Comparison of ENCODE assay signal across 8 mouse cellular contexts in the genomic region with DNA sequence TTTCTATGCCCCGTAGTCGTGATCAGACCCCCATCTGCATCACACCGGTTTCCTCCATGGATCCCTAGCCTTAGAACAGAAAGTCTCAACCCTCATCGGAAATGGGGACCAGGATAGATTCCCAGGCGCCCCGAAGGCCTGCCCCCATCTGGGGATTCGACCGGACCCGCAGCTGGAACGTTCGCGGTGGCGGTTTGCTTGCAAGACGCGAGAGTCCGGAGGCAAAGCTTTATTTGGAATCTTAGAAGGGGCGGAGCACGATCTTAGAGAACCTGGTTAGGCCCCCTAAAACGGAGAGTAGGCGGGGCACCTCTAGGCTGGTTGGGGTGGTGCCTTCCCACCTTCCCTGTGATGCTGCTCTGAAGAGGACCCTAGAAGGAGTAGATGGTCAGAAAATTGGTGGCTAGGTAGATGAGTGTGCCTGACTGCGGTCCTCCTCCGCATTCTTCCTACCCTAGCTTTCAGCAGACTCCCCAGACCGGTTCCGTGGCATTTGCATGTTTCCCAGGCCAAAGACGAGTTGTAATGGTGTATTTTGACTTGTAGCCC. TPM values are rescaled to one million over a fixed set of nuclear protein-coding genes. Genes with fewer than 3 reads are reported as not detected.
DNase-seq lines count a peak whose midpoint lies in the region; ATAC-seq and TF ChIP-seq lines count a peak whose summit lies in the region.

No protein-coding gene starts in this region.

- H3K9ac ChIP-seq in embryonic facial prominence, embryonic 11.5 days (replicated peaks; ENCODE audit: low read length) = peak overlapping the region; percentile 58

- peak overlapping the region; percentile 66; the same call in 1 of the 2 replicates for H3K4me3 ChIP-seq in spleen, adult 2 months (ENCODE audit: extremely low read depth, insufficient read depth, insufficient read length)
- H3K4me3 ChIP-seq in embryonic facial prominence, embryonic 11.5 days (ENCODE audit: low read depth, low read length) = peak overlapping the region; percentile 58
- peak overlapping the region; percentile 96 for H3K4me3 ChIP-seq in megakaryocyte, embryonic 14.5 days (replicated peaks)

- TF ChIP-seq POLR2A in spleen, adult 2 months (IDR thresholded peaks at IDR 0.05; ENCODE audit: low read depth, low read length) = no peak

- no peak overlapping the region for H3K27ac ChIP-seq in spleen, adult 2 months (ENCODE audit: insufficient read depth, low read length)
- H3K27ac ChIP-seq in embryonic facial prominence, embryonic 11.5 days (replicated peaks; ENCODE audit: low read depth, low read length) = no peak overlapping the region

- no peaks in the 10 kb centered on the region for H3K36me3 ChIP-seq in spleen, adult 2 months (ENCODE audit: control insufficient read depth, insufficient read depth, low read length)
- H3K36me3 ChIP-seq in embryonic facial prominence, embryonic 11.5 days (replicated peaks; ENCODE audit: control insufficient read depth, insufficient read depth, low read depth, low read length) = no peaks in the 10 kb centered on the region
- peaks cover 33% of the 10 kb centered on the region for H3K36me3 ChIP-seq in megakaryocyte, embryonic 14.5 days (replicated peaks; ENCODE audit: low read length)

- WGBS in spleen, adult 2 months = 16% methylated on average over 25 of the region's 25 CpGs
- WGBS in embryonic facial prominence, embryonic 11.5 days = 2% methylated on average over 25 of the region's 25 CpGs

- 0 out of 2 replicates have a peak, but pooled peaks have one; percentile 51 for ATAC-seq in embryonic facial prominence, embryonic 11.5 days (replicated peaks; ENCODE audit: insufficient number of reproducible peaks, low FRiP score, low TSS enrichment, low read depth)

- H3K27me3 ChIP-seq in spleen, adult 2 months (ENCODE audit: control insufficient read depth, insufficient read depth, low read length) = no peaks in the 10 kb centered on the region
- no peaks in the 10 kb centered on the region for H3K27me3 ChIP-seq in embryonic facial prominence, embryonic 11.5 days (ENCODE audit: control insufficient read depth, insufficient read depth, low read length)
- H3K27me3 ChIP-seq in megakaryocyte, embryonic 14.5 days (replicated peaks) = no peaks in the 10 kb centered on the region

- DNase-seq in spleen, adult 2 months (ENCODE audit: low read depth in 1 of 2, low spot score in 2 of 2) = no peak
- DNase-seq in spleen, postnatal 14 days (ENCODE audit: low spot score in 2 of 2) = no peak
- DNase-seq in embryonic facial prominence, embryonic 11.5 days (ENCODE audit: low spot score) = peak; percentile 60
- peak; percentile 16 to 32 for DNase-seq in heart, postnatal 14 days
- peak; percentile 45 to 64 for DNase-seq in kidney, postnatal 4 days
- peak; percentile 21 for DNase-seq in urinary bladder, postnatal 10 days (ENCODE audit: low spot score)
- DNase-seq in spleen, postnatal 10 days (ENCODE audit: low spot score in 2 of 2) = no peak

- no peaks in the 10 kb centered on the region for H3K4me1 ChIP-seq in spleen, adult 2 months (ENCODE audit: control insufficient read depth, insufficient read depth, insufficient read length)
- no peaks in the 10 kb centered on the region for H3K4me1 ChIP-seq in embryonic facial prominence, embryonic 11.5 days (ENCODE audit: control insufficient read depth, insufficient read depth, low read length)
- H3K4me1 ChIP-seq in megakaryocyte, embryonic 14.5 days = peaks cover 23% of the 10 kb centered on the region

- H3K4me2 ChIP-seq in embryonic facial prominence, embryonic 11.5 days (ENCODE audit: low read depth, low read length) = peak overlapping the region; percentile 87

- intact Hi-C loops in heart, postnatal 14 days (cut with DNase I) = loop anchor here (2.0 to 10.0 kb wide), 3 partner anchors 20 to 722 kb away; partner anchors contain the start of genes Dcun1d3 and Lyrm1

- TF ChIP-seq CTCF in spleen, adult 2 months (IDR thresholded peaks at IDR 0.05; ENCODE audit: extremely low read depth, insufficient read depth, insufficient read length, insufficient replicate concordance) = no peak

- H3K9me3 ChIP-seq in embryonic facial prominence, embryonic 11.5 days (replicated peaks; ENCODE audit: control insufficient read depth, low read length) = no peaks in the 10 kb centered on the region
- no peaks in the 10 kb centered on the region for H3K9me3 ChIP-seq in megakaryocyte, embryonic 14.5 days

RNA-seq across cellular contexts. Expression of gene Tmem159, which starts 0.9 kb away (rescaled TPM):
- polyA plus RNA-seq in spleen, adult 2 months (2012; rRNA removed) = 5.7 TPM in 2 replicates
- polyA plus RNA-seq in embryonic facial prominence, embryonic 11.5 days (2014; fragmentation: Nextera tagmentation; extraction: Ambion mirVana) = 26.7 and 27.6 TPM in 2 replicates
- 10 to 100 TPM; 15.9 to 17.4 TPM for total RNA-seq in heart, postnatal 14 days (2021)
- 2.0 and 13.3 TPM in 2 replicates for polyA plus RNA-seq in megakaryocyte, embryonic 14.5 days (2012; ENCODE audit: insufficient read depth, low replicate concordance)

RNA-seq across cellular contexts. Expression of gene Dnah3, which starts 8.0 kb away (rescaled TPM):
- not detected in 2 replicates for polyA plus RNA-seq in spleen, adult 2 months (2012; rRNA removed)
- polyA plus RNA-seq in embryonic facial prominence, embryonic 11.5 days (2014; fragmentation: Nextera tagmentation; extraction: Ambion mirVana) = not detected in 2 replicates
- total RNA-seq in heart, postnatal 14 days (2021) = under 1 TPM in 1 of 2 experiments, not detected in 1; 0.29 TPM
- not detected in 2 replicates for polyA plus RNA-seq in megakaryocyte, embryonic 14.5 days (2012; ENCODE audit: insufficient read depth, low replicate concordance)

RNA-seq across cellular contexts. Expression of gene Zp2, which starts 42.0 kb away (rescaled TPM):
- polyA plus RNA-seq in spleen, adult 2 months (2012; rRNA removed) = not detected in 2 replicates
- polyA plus RNA-seq in embryonic facial prominence, embryonic 11.5 days (2014; fragmentation: Nextera tagmentation; extraction: Ambion mirVana) = 0.21 TPM in 1 of 2 replicates, not detected in the other
- total RNA-seq in heart, postnatal 14 days (2021) = under 1 TPM; 0.32 to 0.41 TPM
- not detected in 2 replicates for polyA plus RNA-seq in megakaryocyte, embryonic 14.5 days (2012; ENCODE audit: insufficient read depth, low replicate concordance)

Comparison
In these comparisons a context has a peak if more than half of its experiments do, and no peak if none do; other contexts are left out.
1. DNase-seq: peak in embryonic facial prominence, embryonic 11.5 days (single experiment), heart, postnatal 14 days (2 of 2), kidney, postnatal 4 days (2 of 2) and urinary bladder, postnatal 10 days (single experiment); none in spleen, adult 2 months (0 of 2), spleen, postnatal 14 days (0 of 2) and spleen, postnatal 10 days (0 of 2).
2. Peak in every context shown above with its lines, with median percentiles within 50 percentile points of each other: H3K4me3 ChIP-seq.